Mouse (Mus musculus): Measurements from ENCODE around the gene Dnmt3a. TPM values are rescaled to one million over a fixed set of nuclear protein-coding genes. Genes with fewer than 3 reads are reported as not detected.

The Dnmt3a gene
- polyA plus RNA-seq, 2 experiments, result 48.7 to 74.5 TPM

GRCm38 (mm10) chr12:3780405-3780891 lies 25.4 kb upstream of the Dnmt3a start:
- H3K27me3 ChIP-seq (ENCODE audit: control insufficient read depth, insufficient read depth, low read length), result no peaks in the 10 kb centered on the region
- ATAC-seq (ENCODE audit: low FRiP score, low read depth) (no peak; the same call in none of the 2 replicates), DNase-seq (ENCODE audit: low spot score) (peak; percentile 34)
- peak overlapping the region; percentile 21; the same call in 1 of the 2 replicates for H3K9ac ChIP-seq (ENCODE audit: low read depth, low read length, severe bottlenecking)
- H3K9me3 ChIP-seq (ENCODE audit: control insufficient read depth, low read length), result no peaks in the 10 kb centered on the region
- 15% methylated on average over 8 of the region's 8 CpGs for WGBS
- H3K36me3 ChIP-seq (ENCODE audit: control insufficient read depth, insufficient read depth, low read length), result no peaks in the 10 kb centered on the region; the same call in 1 of the 2 replicates
- TF ChIP-seq POLR2A (IDR thresholded peaks at IDR 0.05; ENCODE audit: borderline replicate concordance, extremely low read depth, insufficient read depth, insufficient read length), result no peak
- no peak overlapping the region for H3K4me3 ChIP-seq (replicated peaks; ENCODE audit: low read length)
- peak overlapping the region; percentile 83 for H3K27ac ChIP-seq (replicated peaks; ENCODE audit: low read depth, low read length)
- 0 out of 2 replicates have a peak overlapping the region, but pooled peaks have one; percentile 20 for H3K4me2 ChIP-seq (replicated peaks; ENCODE audit: low read depth, low read length, severe bottlenecking)
- peaks cover 31% of the 10 kb centered on the region for H3K4me1 ChIP-seq (ENCODE audit: control insufficient read depth, insufficient read depth, low read length)

- ATAC-seq (ENCODE audit: low FRiP score, low read depth), result peak; percentile 81
- peak overlapping the region; percentile 17; the same call in 1 of the 2 replicates for H3K9ac ChIP-seq (ENCODE audit: low read depth, low read length, severe bottlenecking)
Measured at GRCm38 (mm10) chr12:3780931-3781471, 24.8 kb upstream of the Dnmt3a start.

DNA sequence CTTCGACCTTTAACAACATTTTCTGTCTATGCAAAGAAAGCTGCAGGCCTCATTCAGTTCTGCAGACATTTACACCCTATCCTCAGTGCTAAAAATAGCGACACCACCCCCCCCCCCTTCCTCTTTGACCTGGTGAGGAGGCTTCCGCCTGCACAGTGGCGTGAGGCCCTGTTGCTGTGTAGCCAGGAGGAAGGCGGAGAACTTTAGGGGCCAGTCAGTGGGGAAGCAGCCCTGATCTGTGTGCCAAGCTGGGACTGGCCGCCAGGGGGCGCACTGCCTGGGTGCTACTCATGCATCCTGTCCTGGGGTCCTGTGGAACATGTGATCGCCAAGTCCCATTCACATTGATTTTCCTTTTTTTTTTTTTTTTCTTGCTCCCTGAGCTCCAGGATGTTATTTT lies 24.3 kb upstream of the Dnmt3a start:
- TF ChIP-seq POLR2A (IDR thresholded peaks at IDR 0.05; ENCODE audit: borderline replicate concordance, extremely low read depth, insufficient read depth, insufficient read length), result no peak
- Histone ChIP-seq H3K9ac (ENCODE audit: low read depth, low read length, severe bottlenecking) (no peak overlapping the region), H3K27ac (replicated peaks; ENCODE audit: low read depth, low read length) (peak overlapping the region; percentile 83), H3K36me3 (ENCODE audit: control insufficient read depth, insufficient read depth, low read length) (no peaks in the 10 kb centered on the region), H3K4me1 (ENCODE audit: control insufficient read depth, insufficient read depth, low read length) (peaks cover 31% of the 10 kb centered on the region), H3K27me3 (ENCODE audit: control insufficient read depth, insufficient read depth, low read length) (no peaks in the 10 kb centered on the region), H3K4me3 (replicated peaks; ENCODE audit: low read length) (no peak overlapping the region), H3K4me2 (replicated peaks; ENCODE audit: low read depth, low read length, severe bottlenecking) (0 out of 2 replicates have a peak overlapping the region, but pooled peaks have one; percentile 20), H3K9me3 (ENCODE audit: control insufficient read depth, low read length) (no peaks in the 10 kb centered on the region)
- ATAC-seq (ENCODE audit: low FRiP score, low read depth) (peak; percentile 81), DNase-seq (ENCODE audit: low spot score) (peak; percentile 90)
- WGBS, result 5% methylated on average over 8 of the region's 8 CpGs

More at GRCm38 (mm10) chr12:3780931-3781471, 24.8 kb upstream of the Dnmt3a start:
- Histone ChIP-seq H3K36me3 (ENCODE audit: control insufficient read depth, insufficient read depth, low read length) (no peaks in the 10 kb centered on the region), H3K27me3 (ENCODE audit: control insufficient read depth, insufficient read depth, low read length) (no peaks in the 10 kb centered on the region), H3K4me2 (replicated peaks; ENCODE audit: low read depth, low read length, severe bottlenecking) (0 out of 2 replicates have a peak overlapping the region, but pooled peaks have one; percentile 20), H3K4me1 (ENCODE audit: control insufficient read depth, insufficient read depth, low read length) (peaks cover 31% of the 10 kb centered on the region), H3K27ac (replicated peaks; ENCODE audit: low read depth, low read length) (peak overlapping the region; percentile 83), H3K9me3 (ENCODE audit: control insufficient read depth, low read length) (no peaks in the 10 kb centered on the region), H3K4me3 (replicated peaks; ENCODE audit: low read length) (no peak overlapping the region)
- whole genome bisulfite sequencing, result 23% methylated on average over 7 of the region's 7 CpGs
- DNase-seq (ENCODE audit: low spot score), result peak; percentile 73
- no peak for TF ChIP-seq POLR2A (IDR thresholded peaks at IDR 0.05; ENCODE audit: borderline replicate concordance, extremely low read depth, insufficient read depth, insufficient read length)

GRCm38 (mm10) chr12:3783196-3783825 lies 22.5 kb upstream of the Dnmt3a start:
- Histone ChIP-seq H3K4me2 (replicated peaks; ENCODE audit: low read depth, low read length, severe bottlenecking) (no peak overlapping the region), H3K9me3 (ENCODE audit: control insufficient read depth, low read length) (no peaks in the 10 kb centered on the region), H3K27ac (replicated peaks; ENCODE audit: low read depth, low read length) (no peak overlapping the region), H3K27me3 (ENCODE audit: control insufficient read depth, insufficient read depth, low read length) (no peaks in the 10 kb centered on the region), H3K36me3 (ENCODE audit: control insufficient read depth, insufficient read depth, low read length) (no peaks in the 10 kb centered on the region), H3K9ac (ENCODE audit: low read depth, low read length, severe bottlenecking) (no peak overlapping the region), H3K4me3 (replicated peaks; ENCODE audit: low read length) (no peak overlapping the region), H3K4me1 (ENCODE audit: control insufficient read depth, insufficient read depth, low read length) (peaks cover 48% of the 10 kb centered on the region)
- DNase-seq (ENCODE audit: low spot score) (no peak), ATAC-seq (ENCODE audit: low FRiP score, low read depth) (no peak)
- 51% methylated on average over 3 of the region's 3 CpGs for WGBS
- no peak for TF ChIP-seq POLR2A (IDR thresholded peaks at IDR 0.05; ENCODE audit: borderline replicate concordance, extremely low read depth, insufficient read depth, insufficient read length)

GRCm38 (mm10) chr12:3784258-3784657 lies 21.5 kb upstream of the Dnmt3a start:
- Histone ChIP-seq H3K9me3 (ENCODE audit: control insufficient read depth, low read length) (no peaks in the 10 kb centered on the region), H3K9ac (ENCODE audit: low read depth, low read length, severe bottlenecking) (no peak overlapping the region), H3K4me2 (replicated peaks; ENCODE audit: low read depth, low read length, severe bottlenecking) (no peak overlapping the region), H3K36me3 (ENCODE audit: control insufficient read depth, insufficient read depth, low read length) (no peaks in the 10 kb centered on the region), H3K4me1 (ENCODE audit: control insufficient read depth, insufficient read depth, low read length) (peaks cover 54% of the 10 kb centered on the region), H3K4me3 (replicated peaks; ENCODE audit: low read length) (no peak overlapping the region), H3K27me3 (ENCODE audit: control insufficient read depth, insufficient read depth, low read length) (no peaks in the 10 kb centered on the region), H3K27ac (replicated peaks; ENCODE audit: low read depth, low read length) (no peak overlapping the region)
- no peak for TF ChIP-seq POLR2A (IDR thresholded peaks at IDR 0.05; ENCODE audit: borderline replicate concordance, extremely low read depth, insufficient read depth, insufficient read length)
- 96% methylated on average over 2 of the region's 2 CpGs for WGBS
- DNase-seq (ENCODE audit: low spot score), result no peak
- ATAC-seq (ENCODE audit: low FRiP score, low read depth), result no peak

Data from limb, embryonic 14.5 days (tissue).